In the genomic region with DNA sequence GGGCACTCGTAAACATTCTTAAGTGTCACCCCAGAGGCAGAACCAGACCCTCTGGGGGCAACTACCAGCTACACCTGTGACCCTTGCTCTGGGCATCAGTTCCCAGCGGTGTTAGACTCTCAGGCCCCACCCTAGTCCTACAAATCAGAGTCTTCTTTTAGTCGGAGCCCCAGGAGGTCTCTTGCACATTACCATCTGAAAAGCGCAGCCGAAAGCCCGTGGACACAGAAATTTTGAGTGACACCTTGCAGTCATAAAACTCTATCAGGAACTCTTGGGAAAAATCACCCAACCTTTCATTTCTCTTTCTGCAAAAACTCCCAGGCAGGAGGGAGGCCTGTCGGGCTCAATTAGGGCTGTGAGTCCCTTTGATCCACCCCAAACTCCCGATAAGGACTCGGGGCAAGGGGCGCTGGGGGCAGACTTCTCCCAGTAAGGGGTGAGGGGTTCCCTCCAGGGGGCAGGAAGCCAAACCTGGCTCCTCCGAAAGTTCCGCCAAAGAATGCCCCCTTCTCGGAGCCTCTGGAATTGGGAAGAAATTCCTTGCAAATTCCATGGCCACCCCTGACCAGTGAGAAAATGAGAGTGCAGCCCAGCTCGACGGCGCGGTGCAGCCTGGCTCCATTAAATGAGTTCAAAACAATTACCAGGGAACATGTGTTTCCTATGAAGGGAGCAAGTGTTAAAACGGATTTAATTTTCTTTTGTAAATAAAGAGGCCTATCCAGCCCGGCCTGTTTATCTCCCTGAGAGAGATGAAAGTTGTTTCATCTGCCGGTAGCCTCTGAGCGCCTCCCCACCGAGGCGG, we compare ENCODE assay signal across 14 mouse cellular contexts.
DNase-seq lines count a peak whose midpoint lies in the region; ATAC-seq and TF ChIP-seq lines count a peak whose summit lies in the region.
"Had no signal": no experiment of that assay in that cellular context is flagged by ENCODE, and none has a peak within 500 bp of the region (broad histone marks: within the 10 kb centered on the region; RNA-seq: fewer than 3 reads in every experiment).

No protein-coding gene starts in this region.

- H3K4me1 ChIP-seq in heart, embryonic 13.5 days, result peaks cover 26% of the 10 kb centered on the region
- H3K4me1 ChIP-seq in midbrain, embryonic 10.5 days, result peaks cover 48% of the 10 kb centered on the region
- no peaks in the 10 kb centered on the region for H3K4me1 ChIP-seq in midbrain, postnatal 0 days (ENCODE audit: insufficient read depth, low read length)

- no peak for TF ChIP-seq CTCF in midbrain, postnatal 0 days (IDR thresholded peaks at IDR 0.05)

- no peaks in the 10 kb centered on the region for H3K9me3 ChIP-seq in heart, embryonic 13.5 days
- H3K9me3 ChIP-seq in midbrain, embryonic 10.5 days (replicated peaks), result 0 out of 2 replicates have a peak, but pooled peaks cover 4% of the 10 kb centered on the region
- no peaks in the 10 kb centered on the region for H3K9me3 ChIP-seq in midbrain, postnatal 0 days (ENCODE audit: low read length)
- H3K9me3 ChIP-seq: hindbrain, embryonic 15.5 days had no signal

- H3K36me3 ChIP-seq in heart, embryonic 13.5 days, result no peaks in the 10 kb centered on the region
- H3K36me3 ChIP-seq in midbrain, embryonic 10.5 days, result no peaks in the 10 kb centered on the region
- no peaks in the 10 kb centered on the region for H3K36me3 ChIP-seq in midbrain, postnatal 0 days (ENCODE audit: insufficient read depth, low read length)
- H3K36me3 ChIP-seq: hindbrain, embryonic 15.5 days had no signal

- H3K4me2 ChIP-seq in heart, embryonic 13.5 days, result peak overlapping the region; percentile 62
- H3K4me2 ChIP-seq in midbrain, postnatal 0 days (ENCODE audit: low read depth, low read length, poor library complexity, severe bottlenecking), result no peak overlapping the region; the same call in 1 of the 2 replicates
- H3K4me2 ChIP-seq: hindbrain, embryonic 15.5 days had no signal

- H3K4me3 ChIP-seq in heart, embryonic 13.5 days, result peak overlapping the region; percentile 23
- peak overlapping the region; percentile 34 for H3K4me3 ChIP-seq in midbrain, embryonic 10.5 days
- no peak overlapping the region for H3K4me3 ChIP-seq in midbrain, postnatal 0 days (ENCODE audit: low read depth, low read length)
- H3K4me3 ChIP-seq: erythroblast, embryonic 14.5 days; hindbrain, embryonic 15.5 days had no signal

- no peak for DNase-seq in heart, postnatal 14 days
- DNase-seq in midbrain, embryonic 10.5 days (ENCODE audit: low spot score), result peak; percentile 59
- DNase-seq in midbrain, postnatal 0 days (ENCODE audit: low spot score), result no peak
- DNase-seq in hindlimb bud, embryonic 11.5 days (ENCODE audit: extremely low spot score, low read depth, low spot score), result peak; percentile 61
- DNase-seq in retina, embryonic 14.5 days (ENCODE audit: low spot score), result peak; percentile 21
- no peak for DNase-seq in testis, postnatal 14 days (ENCODE audit: low spot score)
- DNase-seq: layer of hippocampus, adult 9-11 months; thymus, postnatal 4 days had no signal

- no peak overlapping the region for H3K27ac ChIP-seq in heart, embryonic 13.5 days (replicated peaks)
- H3K27ac ChIP-seq in midbrain, embryonic 10.5 days (replicated peaks), result no peak overlapping the region; the same call in 1 of the 2 replicates
- no peak overlapping the region for H3K27ac ChIP-seq in midbrain, postnatal 0 days (ENCODE audit: low read depth, low read length)
- H3K27ac ChIP-seq: hindbrain, embryonic 15.5 days had no signal

- H3K27me3 ChIP-seq in heart, embryonic 13.5 days (replicated peaks), result peaks cover 73% of the 10 kb centered on the region
- H3K27me3 ChIP-seq in midbrain, embryonic 10.5 days (ENCODE audit: low read depth, poor library complexity, severe bottlenecking), result peaks cover 100% of the 10 kb centered on the region
- peaks cover 47% of the 10 kb centered on the region for H3K27me3 ChIP-seq in midbrain, postnatal 0 days (ENCODE audit: insufficient read depth, low read length)

- 12% methylated on average over 23 of the region's 23 CpGs for WGBS in heart, embryonic 13.5 days
- WGBS in midbrain, embryonic 10.5 days, result 4% methylated on average over 23 of the region's 23 CpGs
- WGBS in midbrain, postnatal 0 days, result 6% methylated on average over 23 of the region's 23 CpGs

- no peak overlapping the region for H3K9ac ChIP-seq in heart, embryonic 13.5 days
- H3K9ac ChIP-seq in midbrain, postnatal 0 days (replicated peaks; ENCODE audit: low read length, poor library complexity, severe bottlenecking), result no peak overlapping the region
- H3K9ac ChIP-seq: hindbrain, embryonic 15.5 days had no signal

- no peak for ATAC-seq in heart, embryonic 13.5 days (ENCODE audit: extremely low read depth, insufficient number of reproducible peaks, low FRiP score, low TSS enrichment)
- no peak for ATAC-seq in midbrain, postnatal 0 days (ENCODE audit: low FRiP score)
- ATAC-seq in erythroid progenitor cell, adult 5-6 weeks (replicated peaks; ENCODE audit: low FRiP score, poor library complexity, severe bottlenecking), result no peak
- ATAC-seq: activated CD4-positive, CD25-positive, alpha-beta regulatory T cell, adult 4 months; CD4-positive, CD25-positive, alpha-beta regulatory T cell, adult 4 months had no signal

- intact Hi-C loops in heart, postnatal 14 days (cut with DNase I), result no loop called here

Comparison
In these comparisons a context has a peak if more than half of its experiments do, and no peak if none do; other contexts are left out.
1. DNase-seq: peak in midbrain, embryonic 10.5 days (single experiment), hindlimb bud, embryonic 11.5 days (single experiment) and retina, embryonic 14.5 days (single experiment); none in heart, postnatal 14 days (0 of 2), midbrain, postnatal 0 days (single experiment) and testis, postnatal 14 days (single experiment).